Comparison of ENCODE assay signal across 7 mouse cellular contexts in genomic region chr19:34992969-34993527, GRCm38 (mm10).
DNase-seq lines count a peak whose midpoint lies in the region; TF ChIP-seq lines count a peak whose summit lies in the region.

No protein-coding gene starts in this region.

- TF ChIP-seq POLR2A in ES-Bruce4 (IDR thresholded peaks at IDR 0.05; ENCODE audit: insufficient read depth, low read length), result no peak

- no peaks in the 10 kb centered on the region for H3K27me3 ChIP-seq in ES-Bruce4 (ENCODE audit: control insufficient read depth, insufficient read depth, low read length, poor library complexity, severe bottlenecking)

- peak; percentile 1 for TF ChIP-seq CTCF in ES-Bruce4 (IDR thresholded peaks at IDR 0.05; ENCODE audit: low read depth, low read length)

- no peak overlapping the region for H3K27ac ChIP-seq in ES-Bruce4 (ENCODE audit: insufficient read depth, low read length)

- no peak overlapping the region for H3K9ac ChIP-seq in ES-Bruce4 (ENCODE audit: low read depth, poor library complexity, severe bottlenecking)

- no peaks in the 10 kb centered on the region for H3K36me3 ChIP-seq in ES-Bruce4 (ENCODE audit: control insufficient read depth, insufficient read depth, low read length, poor library complexity, severe bottlenecking)

- H3K4me1 ChIP-seq in ES-Bruce4 (ENCODE audit: control insufficient read depth, insufficient read depth, low read length), result no peaks in the 10 kb centered on the region

- no peak for TF ChIP-seq EP300 in ES-Bruce4 (IDR thresholded peaks at IDR 0.05; ENCODE audit: insufficient read depth, low read depth, low read length)

- H3K4me3 ChIP-seq in ES-Bruce4 (ENCODE audit: low read depth, low read length), result no peak overlapping the region

- H3K9me3 ChIP-seq in ES-Bruce4 (replicated peaks; ENCODE audit: control insufficient read depth, insufficient read depth, low read length, poor library complexity, severe bottlenecking), result no peaks in the 10 kb centered on the region

- peak; percentile 72 for DNase-seq in A20 (ENCODE audit: low read depth, low spot score)
- peak; percentile 54 to 58 for DNase-seq in cerebellum, adult 18-20 months
- peak; percentile 46 for DNase-seq in forelimb bud, embryonic 11.5 days (ENCODE audit: low read depth, low spot score)
- DNase-seq in kidney, postnatal 36 days, result peak; percentile 45 to 71
- peak; percentile 39 for DNase-seq in lung, postnatal 14 days
- peak; percentile 51 for DNase-seq in right cerebral cortex, postnatal 25 days
